Mouse (Mus musculus) left cerebral cortex, adult 8-10 months (tissue): ENCODE data around the gene Cfl1. TPM values are rescaled to one million over a fixed set of nuclear protein-coding genes. Genes with fewer than 3 reads are reported as not detected.

Experiments used
- DNase-seq, 2 experiments: peaks; one replicate each; pipeline ENCODE4 v3.0.0; 2022; ENCODE audit warnings: low spot score in 2 of 2
- total RNA-seq, 4 experiments: library from RNA; stranded (reverse); gene quantifications; 2 replicates each; pipeline ENCODE4 v1.2.4; 2022

Gene Cfl1
- total RNA-seq, 4 experiments from 2014 or later, result 1,338 to 1,440 (median 1,412) TPM

GRCm38 (mm10) chr19:5529325-5530137, 39.3 kb downstream of the Cfl1 start:
- DNase-seq, result peak; percentile 77 to 97

- DNase-seq, result no peak
Observed at GRCm38 (mm10) chr19:5530138-5530524, 39.9 kb downstream of the Cfl1 start.

DNA sequence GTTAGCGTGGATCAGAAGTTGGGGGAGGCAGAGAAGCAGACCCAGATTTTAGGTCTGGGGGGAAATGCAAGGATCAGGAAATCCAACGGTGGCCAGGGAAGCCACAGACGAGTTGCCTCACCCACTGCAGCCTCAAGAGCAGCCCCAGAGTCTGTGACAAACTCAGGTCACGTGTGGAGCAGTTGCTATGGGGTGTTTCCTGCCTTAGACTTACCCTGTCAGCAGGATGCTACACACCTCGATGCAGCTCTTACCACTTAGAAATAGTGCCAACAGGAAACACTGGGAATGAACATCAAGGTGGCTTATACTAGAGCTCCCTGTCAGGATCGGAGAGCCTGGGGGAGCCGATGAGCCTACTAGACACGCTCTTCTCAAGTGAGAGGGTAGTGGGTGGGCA, 42.3 kb downstream of the Cfl1 start:
- no peak for DNase-seq

- no peak for DNase-seq
Observed at GRCm38 (mm10) chr19:5538786-5539185, 48.5 kb downstream of the Cfl1 start.

DNA sequence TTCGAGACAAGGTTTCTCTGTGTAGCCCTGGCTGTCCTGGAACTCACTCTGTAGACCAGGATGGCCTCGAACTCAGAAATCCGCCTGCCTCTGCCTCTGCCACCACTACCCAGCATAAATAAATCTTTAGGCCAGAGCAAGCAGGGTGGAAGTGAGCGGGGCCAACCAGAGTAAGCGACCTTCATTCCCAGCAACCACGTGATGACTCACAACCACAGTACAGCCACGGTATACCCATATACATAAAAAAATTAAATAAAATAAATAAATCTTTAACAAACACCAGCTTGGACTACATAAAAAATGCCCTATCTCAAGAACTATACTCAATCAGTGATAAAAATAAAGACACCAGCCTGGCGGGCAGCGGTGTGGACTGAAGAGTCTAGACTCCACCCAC, 53.1 kb downstream of the Cfl1 start:
- DNase-seq, result no peak

DNA sequence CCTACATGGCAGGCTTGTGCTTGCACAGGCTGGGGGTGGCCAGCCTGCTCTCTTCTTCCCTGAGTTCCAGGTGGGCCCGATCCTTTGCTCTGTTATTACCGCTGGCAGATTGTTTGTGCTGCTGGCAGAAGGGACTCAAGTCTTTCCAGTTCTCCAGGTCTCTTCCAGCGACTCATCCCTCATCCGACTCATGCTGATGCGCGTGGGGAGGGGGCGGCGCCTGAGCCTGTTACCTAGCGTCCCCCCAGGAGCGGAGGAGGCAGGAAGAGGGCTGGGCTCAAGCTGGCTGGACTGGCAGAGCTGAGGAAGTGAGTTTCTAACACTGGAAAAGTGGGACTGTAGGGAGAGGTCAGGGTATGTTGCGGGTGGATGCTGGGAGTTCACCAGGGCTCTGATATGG, 53.8 kb downstream of the Cfl1 start:
- no peak for DNase-seq

Other genes with a start within 250 kb of the Cfl1 start
- gene Pacs1, start 217.3 kb upstream of the Cfl1 start, total RNA-seq, result 10 to 100 TPM; 63.3 to 64.7 (median 64.5) TPM
- gene Sf3b2, start 195.0 kb upstream of the Cfl1 start, total RNA-seq, result 100 to 1,000 TPM; 201 to 220 (median 207) TPM
- gene Gal3st3, start 192.1 kb upstream of the Cfl1 start, total RNA-seq, result 10 to 100 TPM; 55.7 to 57.0 (median 56.3) TPM
- gene Catsper1, start 154.7 kb upstream of the Cfl1 start, total RNA-seq, result not detected
- 10 to 100 TPM; 21.5 to 39.4 (median 34.1) TPM for gene Cst6, start 140.9 kb upstream of the Cfl1 start, total RNA-seq
- gene Eif1ad, start 123.7 kb upstream of the Cfl1 start, total RNA-seq, result 10 to 100 TPM; 22.1 to 29.0 (median 23.8) TPM
- gene Banf1, start 123.3 kb upstream of the Cfl1 start, total RNA-seq, result 10 to 100 TPM; 66.5 to 85.5 (median 77.9) TPM
- gene Sart1, start 101.8 kb upstream of the Cfl1 start, total RNA-seq, result 100 to 1,000 TPM in 2 of 4 experiments, 10 to 100 TPM in 2; 85.6 to 109 (median 94.2) TPM
- not detected for gene Tsga10ip, start 87.9 kb upstream of the Cfl1 start, total RNA-seq
- 100 to 1,000 TPM; 253 to 272 (median 266) TPM for gene Drap1, start 65.5 kb upstream of the Cfl1 start, total RNA-seq
- gene AI837181, start 65.3 kb upstream of the Cfl1 start, total RNA-seq, result 10 to 100 TPM; 70.4 to 79.1 (median 75.0) TPM
- gene Fosl1, start 42.9 kb upstream of the Cfl1 start, total RNA-seq, result not detected
- 10 to 100 TPM; 26.2 to 30.7 (median 29.4) TPM for gene Ccdc85b, start 32.6 kb upstream of the Cfl1 start, total RNA-seq
- 100 to 1,000 TPM in 1 of 4 experiments, 10 to 100 TPM in 3; 89.0 to 124 (median 93.6) TPM for gene Fibp, start 29.8 kb upstream of the Cfl1 start, total RNA-seq
- gene Ctsw, start 21.9 kb upstream of the Cfl1 start, total RNA-seq, result 1 to 10 TPM in 1 of 4 experiments, under 1 TPM in 3; 0.30 to 1.0 (median 0.46) TPM
- gene Efemp2, start 16.5 kb upstream of the Cfl1 start, total RNA-seq, result 10 to 100 TPM; 16.0 to 21.9 (median 18.7) TPM
- 10 to 100 TPM; 29.7 to 36.3 (median 35.4) TPM for gene Mus81, start 2.1 kb upstream of the Cfl1 start, total RNA-seq
- gene 1700020D05Rik, start 13.3 kb downstream of the Cfl1 start, total RNA-seq, result 1 to 10 TPM; 6.6 to 8.6 (median 7.1) TPM
- 10 to 100 TPM; 82.4 to 93.9 (median 89.3) TPM for gene Snx32, start 20.1 kb downstream of the Cfl1 start, total RNA-seq
- not detected for gene Ovol1, start 70.2 kb downstream of the Cfl1 start, total RNA-seq
- gene Ap5b1, start 77.6 kb downstream of the Cfl1 start, total RNA-seq, result 1 to 10 TPM; 6.9 to 9.1 (median 7.8) TPM
- 10 to 100 TPM; 68.0 to 88.2 (median 72.1) TPM for gene Rnaseh2c, start 111.4 kb downstream of the Cfl1 start, total RNA-seq
- gene Kat5, start 119.8 kb downstream of the Cfl1 start, total RNA-seq, result 100 to 1,000 TPM in 1 of 4 experiments, 10 to 100 TPM in 3; 87.3 to 115 (median 97.0) TPM
- gene Rela, start 147.0 kb downstream of the Cfl1 start, total RNA-seq, result 10 to 100 TPM; 22.5 to 25.3 (median 23.7) TPM
- 10 to 100 TPM; 12.5 to 20.7 (median 14.9) TPM for gene Sipa1, start 173.3 kb downstream of the Cfl1 start, total RNA-seq
- gene Map3k11, start 198.3 kb downstream of the Cfl1 start, total RNA-seq, result 10 to 100 TPM; 19.0 to 20.2 (median 19.7) TPM
- gene Pcnx3, start 198.5 kb downstream of the Cfl1 start, total RNA-seq, result 10 to 100 TPM; 74.4 to 86.8 (median 80.3) TPM
- gene Kcnk7, start 213.9 kb downstream of the Cfl1 start, total RNA-seq, result under 1 TPM in 1 of 4 experiments, not detected in 3; 0.37 TPM
- 10 to 100 TPM; 15.8 to 22.9 (median 19.9) TPM for gene Ehbp1l1, start 235.9 kb downstream of the Cfl1 start, total RNA-seq
- gene Fam89b, start 239.2 kb downstream of the Cfl1 start, total RNA-seq, result 10 to 100 TPM; 24.9 to 30.9 (median 26.1) TPM